9 mouse cellular contexts compared by ENCODE assay signal in the genomic region with DNA sequence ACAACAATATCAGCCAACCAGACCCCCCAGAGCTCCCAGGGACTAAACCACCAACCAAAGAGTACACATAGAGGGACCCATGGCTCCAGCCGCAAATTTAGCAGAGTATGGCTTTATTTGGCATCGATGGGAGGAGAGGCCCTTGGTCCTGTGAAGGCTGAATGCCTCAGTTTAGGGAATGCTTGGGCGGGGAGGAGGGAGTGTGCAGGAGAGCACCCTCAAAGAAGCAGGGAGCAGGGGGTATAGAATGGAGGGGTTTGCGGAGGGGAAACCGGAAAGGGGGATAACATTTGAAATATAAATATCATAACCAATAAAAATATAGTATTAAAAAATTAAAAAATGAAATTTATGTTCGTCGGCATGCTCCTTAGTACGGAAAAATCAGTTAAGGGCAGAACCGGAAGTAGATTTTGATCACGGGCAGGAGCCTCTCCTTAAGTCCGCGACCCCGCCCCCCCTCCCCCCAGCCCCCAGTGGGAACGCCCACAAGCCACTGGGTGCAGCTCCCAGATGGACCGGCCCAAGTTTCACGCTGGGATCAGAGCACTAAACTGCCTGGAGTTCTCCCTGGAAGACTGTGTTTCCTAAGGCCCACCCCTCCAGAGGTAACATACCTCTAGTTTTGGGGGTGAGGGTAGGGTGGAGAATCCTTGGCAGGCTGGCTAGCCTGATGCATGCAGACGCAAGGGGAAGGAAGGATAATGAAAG. TPM values are rescaled to one million over a fixed set of nuclear protein-coding genes. Genes with fewer than 3 reads are reported as not detected.
A peak's percentile ranks its signal among the peaks of the same experiment; 100 is the strongest.
DNase-seq lines count a peak whose midpoint lies in the region; ATAC-seq and TF ChIP-seq lines count a peak whose summit lies in the region.
"Had no signal": no experiment of that assay in that cellular context is flagged by ENCODE, and none has a peak within 500 bp of the region (broad histone marks: within the 10 kb centered on the region; RNA-seq: fewer than 3 reads in every experiment).

No protein-coding gene starts in this region.

- no peaks in the 10 kb centered on the region for H3K36me3 ChIP-seq in E14TG2a.4 (ENCODE audit: insufficient read depth, low read length)
- no peaks in the 10 kb centered on the region for H3K36me3 ChIP-seq in hindbrain, embryonic 14.5 days (replicated peaks; ENCODE audit: control insufficient read depth, insufficient read depth)

- peaks cover 31% of the 10 kb centered on the region for H3K9me3 ChIP-seq in E14TG2a.4 (ENCODE audit: low read length)
- H3K9me3 ChIP-seq in hindbrain, embryonic 14.5 days (ENCODE audit: control insufficient read depth, low read length), result no peaks in the 10 kb centered on the region

- TF ChIP-seq CTCF in E14TG2a.4 (conservative IDR thresholded peaks at IDR 0.05; ENCODE audit: low read length), result no peak

- H3K27ac ChIP-seq in hindbrain, embryonic 14.5 days, result no peak overlapping the region

- H3K4me1 ChIP-seq in E14TG2a.4 (replicated peaks; ENCODE audit: low read depth, low read length), result peaks cover 16% of the 10 kb centered on the region
- no peaks in the 10 kb centered on the region for H3K4me1 ChIP-seq in hindbrain, embryonic 14.5 days (replicated peaks; ENCODE audit: control insufficient read depth, insufficient read depth, low read length)

- intact Hi-C loops in left cerebral cortex, postnatal 10 days (cut with DNase I), result no loop called here

- 14% methylated on average over 17 of the region's 17 CpGs for WGBS in hindbrain, embryonic 14.5 days

- no peaks in the 10 kb centered on the region for H3K27me3 ChIP-seq in E14TG2a.4 (ENCODE audit: insufficient read depth, low read length)
- H3K27me3 ChIP-seq in hindbrain, embryonic 14.5 days (ENCODE audit: control insufficient read depth, insufficient read depth, low read length), result no peaks in the 10 kb centered on the region

- H3K4me3 ChIP-seq in E14TG2a.4 (replicated peaks; ENCODE audit: low read length), result peak overlapping the region; percentile 20; the same call in 1 of the 2 replicates
- peak overlapping the region; percentile 16; the same call in 1 of the 2 replicates for H3K4me3 ChIP-seq in hindbrain, embryonic 14.5 days (replicated peaks; ENCODE audit: low read length)

- no peak for ATAC-seq in hindbrain, embryonic 14.5 days (ENCODE audit: low FRiP score)
- no peak for ATAC-seq in cerebellum, adult (ENCODE audit: insufficient number of reproducible peaks, low FRiP score, low TSS enrichment)

- peak; percentile 51 for DNase-seq in R1 (ENCODE audit: low read depth, low spot score)
- no peak for DNase-seq in hindbrain, embryonic 14.5 days (ENCODE audit: low spot score)
- peak; percentile 2 for DNase-seq in lung, postnatal 10 days
- no peak for DNase-seq in left cerebral cortex, postnatal 10 days (ENCODE audit: extremely low spot score in 1 of 2, low spot score in 2 of 2)
- DNase-seq in cerebellum, adult 9-11 months, result no peak
- no peak for DNase-seq in adrenal gland, adult 2 months
- DNase-seq: thymus, adult 18-20 months had no signal

- H3K4me2 ChIP-seq in hindbrain, embryonic 14.5 days (replicated peaks), result peak overlapping the region; percentile 48

- H3K9ac ChIP-seq in hindbrain, embryonic 14.5 days, result 0 out of 2 replicates have a peak overlapping the region, but pooled peaks have one; percentile 11

RNA-seq across cellular contexts. Expression of gene Zfp60, which starts 34.1 kb away (rescaled TPM):
- polyA plus RNA-seq in hindbrain, embryonic 14.5 days (2014; fragmentation: Nextera tagmentation; extraction: Ambion mirVana), result 92.5 and 99.3 TPM in 2 replicates
- 10 to 100 TPM; 35.7 to 38.8 TPM for total RNA-seq in left cerebral cortex, postnatal 10 days (2021)
- total RNA-seq in adrenal gland, adult 2 months (2021), result 10 to 100 TPM; 12.7 to 14.1 TPM
- polyA plus RNA-seq in adrenal gland, adult 2 months (2012; rRNA removed), result 0.40 and 0.85 TPM in 2 replicates

RNA-seq across cellular contexts. Expression of gene Zfp626, which starts 41.7 kb away (rescaled TPM):
- 1.6 and 1.8 TPM in 2 replicates for polyA plus RNA-seq in hindbrain, embryonic 14.5 days (2014; fragmentation: Nextera tagmentation; extraction: Ambion mirVana)
- total RNA-seq in left cerebral cortex, postnatal 10 days (2021), result 1 to 10 TPM; 6.4 to 8.3 TPM
- total RNA-seq in adrenal gland, adult 2 months (2021), result 1 to 10 TPM; 5.4 to 7.6 TPM
- polyA plus RNA-seq in adrenal gland, adult 2 months (2012; rRNA removed), result 0.11 and 0.15 TPM in 2 replicates

Comparison
In these comparisons a context has a peak if more than half of its experiments do, and no peak if none do; other contexts are left out.
1. DNase-seq: peak in R1 (single experiment) and lung, postnatal 10 days (single experiment); none in hindbrain, embryonic 14.5 days (single experiment), left cerebral cortex, postnatal 10 days (0 of 2), cerebellum, adult 9-11 months (single experiment) and adrenal gland, adult 2 months (single experiment).